Mouse (Mus musculus) C2C12 (cell line): Measurements from ENCODE around the gene Gm42715. TPM values are rescaled to one million over a fixed set of nuclear protein-coding genes. Genes with fewer than 3 reads are reported as not detected.
"Not testable (repeated sequence)": the region's sequence is repeated elsewhere in the genome, so short reads cannot be mapped to it uniquely, and the experiment has no call there.

Experiments used
- H3K27me3 ChIP-seq: one replicate; pipeline ENCODE4 v1.6.1; 2011; ENCODE audit not compliant: control insufficient read depth, insufficient read depth, insufficient read length
- H3K36me3 ChIP-seq: one replicate; pipeline ENCODE4 v1.6.1; 2011; ENCODE audit not compliant: control insufficient read depth, insufficient read depth
- H3K4me3 ChIP-seq: one replicate; pipeline ENCODE4 v1.5.1; 2011; ENCODE audit warnings: mild to moderate bottlenecking, control low read depth; ENCODE audit not compliant: poor library complexity, insufficient read depth, severe bottlenecking
- H3K79me2 ChIP-seq: one replicate; pipeline ENCODE4 v1.6.1; 2011; ENCODE audit not compliant: control insufficient read depth, insufficient read depth
- H3K79me3 ChIP-seq: one replicate; pipeline ENCODE4 v1.6.1; 2011; ENCODE audit warnings: low read depth, control low read depth
- H3ac ChIP-seq: one replicate; pipeline ENCODE3; 2011; ENCODE audit warnings: low read depth; ENCODE audit not compliant: control insufficient read depth, insufficient read length
- CEBPB ChIP-seq: IDR thresholded peaks from one replicate; pipeline ENCODE4 v1.6.1; 2011; ENCODE audit warnings: low read depth, mild to moderate bottlenecking, control low read depth, moderate library complexity
- CTCF ChIP-seq: IDR thresholded peaks from one replicate; pipeline ENCODE4 v1.5.1; 2011; ENCODE audit not compliant: control insufficient read depth, insufficient read depth, insufficient read length
- FOSL1 ChIP-seq: IDR thresholded peaks from one replicate; pipeline ENCODE4 v1.8.0; 2011; ENCODE audit warnings: mild to moderate bottlenecking, low read length; ENCODE audit not compliant: poor library complexity, insufficient read depth, severe bottlenecking
- MAX ChIP-seq: IDR thresholded peaks from one replicate; pipeline ENCODE4 v1.6.1; 2011; ENCODE audit warnings: mild to moderate bottlenecking, control low read depth
- MYOD1 ChIP-seq: IDR thresholded peaks from one replicate; pipeline ENCODE4 v1.6.1; 2011; ENCODE audit warnings: low read depth; ENCODE audit not compliant: control insufficient read depth, insufficient read length
- MYOG ChIP-seq: IDR thresholded peaks from one replicate; pipeline ENCODE4 v1.6.1; 2011; ENCODE audit not compliant: control insufficient read depth, insufficient read length; ENCODE audit errors: extremely low read depth
- USF1 ChIP-seq: IDR thresholded peaks from one replicate; pipeline ENCODE4 v1.6.1; 2011; ENCODE audit warnings: low read depth, mild to moderate bottlenecking, control low read depth, moderate library complexity
- polyA plus RNA-seq: library from polyadenylated mRNA; unstranded; fragments of >200 nt; fragmentation: generic; extraction: Trizol; gene quantifications from one replicate; pipeline ENCODE4 v1.2.1, GENCODE M21; 2012; ENCODE audit warnings: missing spikeins

The Gm42715 gene
- polyA plus RNA-seq, 1 experiment = 14.9 TPM

- Histone ChIP-seq H3K27me3 (no peaks in the 10 kb centered on the region), H3K79me3 (peaks cover 35% of the 10 kb centered on the region), H3K4me3 (peak overlapping the region; percentile 66), H3ac (peak overlapping the region; percentile 64), H3K79me2 (peaks cover 60% of the 10 kb centered on the region), H3K36me3 (peaks cover 56% of the 10 kb centered on the region)
- no peak for TF ChIP-seq MAX
- no peak for TF ChIP-seq CEBPB
- peak; percentile 47 for TF ChIP-seq USF1
- TF ChIP-seq FOSL1 = no peak
Measured at GRCm38 (mm10) chr7:127477687-127478634, 41.4 kb upstream of the Gm42715 start.

GRCm38 (mm10) chr7:127478635-127479317, 40.6 kb upstream of the Gm42715 start, which contains the start of gene Fbrs:
Gene Fbrs (plus strand): TSS chr7:127479199.
- TF ChIP-seq MYOG (no peak), USF1 (no peak), MYOD1 (no peak), FOSL1 (no peak), MAX (no peak), CTCF (no peak), CEBPB (no peak)
- H3K4me3 ChIP-seq = peak within 1 kb of the TSS; percentile 66
- H3K79me3 ChIP-seq = peaks cover 32% of the 10 kb centered on the region
- no peaks in the 10 kb centered on the region for H3K27me3 ChIP-seq
- H3K36me3 ChIP-seq = peaks cover 59% of the 10 kb centered on the region
- peaks cover 54% of the 10 kb centered on the region for H3K79me2 ChIP-seq
- H3ac ChIP-seq = peak within 1 kb of the TSS; percentile 66

GRCm38 (mm10) chr7:127479318-127480225, 39.8 kb upstream of the Gm42715 start:
- Histone ChIP-seq H3ac (peak overlapping the region; percentile 66), H3K79me3 (peaks cover 32% of the 10 kb centered on the region), H3K4me3 (peak overlapping the region; percentile 66), H3K27me3 (no peaks in the 10 kb centered on the region), H3K36me3 (peaks cover 56% of the 10 kb centered on the region), H3K79me2 (peaks cover 46% of the 10 kb centered on the region)
- TF ChIP-seq MYOG = no peak
- no peak for TF ChIP-seq MAX
- no peak for TF ChIP-seq MYOD1
- TF ChIP-seq USF1 = no peak
- TF ChIP-seq FOSL1 = no peak
- TF ChIP-seq CEBPB = no peak
- no peak for TF ChIP-seq CTCF

GRCm38 (mm10) chr7:127480321-127480720, 39.1 kb upstream of the Gm42715 start:
- peaks cover 48% of the 10 kb centered on the region for H3K36me3 ChIP-seq

GRCm38 (mm10) chr7:127485416-127485815, 34.0 kb upstream of the Gm42715 start:
- Histone ChIP-seq H3K36me3 (peaks cover 59% of the 10 kb centered on the region), H3K4me3 (no peak overlapping the region), H3K79me3 (peaks cover 21% of the 10 kb centered on the region), H3K79me2 (peaks cover 26% of the 10 kb centered on the region), H3ac (no peak overlapping the region), H3K27me3 (no peaks in the 10 kb centered on the region)
- TF ChIP-seq MYOD1 (no peak), CEBPB (no peak), FOSL1 (no peak), USF1 (no peak), MYOG (no peak), MAX (no peak), CTCF (no peak)

More at GRCm38 (mm10) chr7:127480321-127480720, 39.1 kb upstream of the Gm42715 start:
- Histone ChIP-seq H3K79me3 (peaks cover 32% of the 10 kb centered on the region), H3K27me3 (no peaks in the 10 kb centered on the region), H3ac (peak overlapping the region; percentile 31), H3K4me3 (peak overlapping the region; percentile 66), H3K79me2 (peaks cover 42% of the 10 kb centered on the region)
- TF ChIP-seq USF1 = no peak
- no peak for TF ChIP-seq MYOG
- TF ChIP-seq MAX = no peak
- TF ChIP-seq FOSL1 = no peak
- TF ChIP-seq CEBPB = no peak
- no peak for TF ChIP-seq MYOD1
- TF ChIP-seq CTCF = no peak

GRCm38 (mm10) chr7:127488364-127488763, 31.0 kb upstream of the Gm42715 start:
- H3K79me2 ChIP-seq, H3K4me3 ChIP-seq, H3ac ChIP-seq, H3K79me3 ChIP-seq, H3K27me3 ChIP-seq: not testable (repeated sequence)
- H3K36me3 ChIP-seq = peaks cover 49% of the 10 kb centered on the region
